Mouse (Mus musculus) forebrain, embryonic 10.5 days (tissue): ENCODE results near the gene Spi1. TPM values are rescaled to one million over a fixed set of nuclear protein-coding genes. Genes with fewer than 3 reads are reported as not detected.
A peak's percentile ranks its signal among the peaks of the same experiment; 100 is the strongest.

Experiments used
- DNase-seq: peaks from one replicate; pipeline ENCODE4 v3.0.0-alpha.2; 2017; ENCODE audit warnings: low spot score; ENCODE audit errors: extremely low spot score
- H3K27ac ChIP-seq: fragments of 300-500 bp; sonication (generic); 2 replicates; pipeline ENCODE4 v1.5.1; 2016; ENCODE audit warnings: mild to moderate bottlenecking
- H3K27me3 ChIP-seq: fragments of 300-500 bp; sonication (generic); 2 replicates; pipeline ENCODE4 v1.6.1; 2016; ENCODE audit warnings: mild to moderate bottlenecking; ENCODE audit not compliant: poor library complexity, severe bottlenecking
- H3K36me3 ChIP-seq: fragments of 300-500 bp; sonication (generic); replicated peaks from 2 replicates; pipeline ENCODE4 v1.6.1; 2016; ENCODE audit warnings: mild to moderate bottlenecking, moderate library complexity
- H3K4me1 ChIP-seq: fragments of 300-500 bp; sonication (generic); 2 replicates; pipeline ENCODE4 v1.6.1; 2016
- H3K4me3 ChIP-seq: fragments of 300-500 bp; sonication (generic); 2 replicates; pipeline ENCODE4 v1.5.1; 2016; ENCODE audit warnings: mild to moderate bottlenecking, moderate library complexity
- H3K9me3 ChIP-seq: fragments of 300-500 bp; sonication (generic); 2 replicates; pipeline ENCODE4 v1.6.1; 2016; ENCODE audit warnings: mild to moderate bottlenecking, moderate library complexity
- WGBS: fragments of 180-500 bp; shearing (Covaris S2); methylation state at CpG from one replicate; pipeline ENCODE4 v1.1.7; 2016; 5-methylcytosine and 5-hydroxymethylcytosine counted together
- polyA plus RNA-seq: library from polyadenylated mRNA; unstranded; fragments of >200 nt; fragmentation: Nextera tagmentation; extraction: Ambion mirVana; gene quantifications from 2 replicates; pipeline ENCODE4 v1.2.1, GENCODE M21; 2016

The Spi1 gene
- polyA plus RNA-seq, 1 experiment from 2014 or later: 2.8 TPM

- peaks cover 84% of the 10 kb centered on the region for H3K36me3 ChIP-seq
- no peaks in the 10 kb centered on the region for H3K27me3 ChIP-seq
- DNase-seq: no peak
- peaks cover 12% of the 10 kb centered on the region for H3K4me1 ChIP-seq
- no peak overlapping the region for H3K4me3 ChIP-seq
- 86% methylated on average over 5 of the region's 5 CpGs for WGBS
- H3K9me3 ChIP-seq: no peaks in the 10 kb centered on the region
- H3K27ac ChIP-seq: no peak overlapping the region
These were observed 23.8 kb upstream of the Spi1 start for GRCm38 (mm10) chr2:91058435-91058834.

- Histone ChIP-seq H3K27ac (no peak overlapping the region), H3K9me3 (no peaks in the 10 kb centered on the region), H3K27me3 (no peaks in the 10 kb centered on the region), H3K4me3 (no peak overlapping the region), H3K36me3 (peaks cover 94% of the 10 kb centered on the region), H3K4me1 (peaks cover 12% of the 10 kb centered on the region)
- 97% methylated on average over 2 of the region's 2 CpGs for WGBS
- no peak for DNase-seq
These were observed 22.8 kb upstream of the Spi1 start for GRCm38 (mm10) chr2:91059376-91059775.

DNA sequence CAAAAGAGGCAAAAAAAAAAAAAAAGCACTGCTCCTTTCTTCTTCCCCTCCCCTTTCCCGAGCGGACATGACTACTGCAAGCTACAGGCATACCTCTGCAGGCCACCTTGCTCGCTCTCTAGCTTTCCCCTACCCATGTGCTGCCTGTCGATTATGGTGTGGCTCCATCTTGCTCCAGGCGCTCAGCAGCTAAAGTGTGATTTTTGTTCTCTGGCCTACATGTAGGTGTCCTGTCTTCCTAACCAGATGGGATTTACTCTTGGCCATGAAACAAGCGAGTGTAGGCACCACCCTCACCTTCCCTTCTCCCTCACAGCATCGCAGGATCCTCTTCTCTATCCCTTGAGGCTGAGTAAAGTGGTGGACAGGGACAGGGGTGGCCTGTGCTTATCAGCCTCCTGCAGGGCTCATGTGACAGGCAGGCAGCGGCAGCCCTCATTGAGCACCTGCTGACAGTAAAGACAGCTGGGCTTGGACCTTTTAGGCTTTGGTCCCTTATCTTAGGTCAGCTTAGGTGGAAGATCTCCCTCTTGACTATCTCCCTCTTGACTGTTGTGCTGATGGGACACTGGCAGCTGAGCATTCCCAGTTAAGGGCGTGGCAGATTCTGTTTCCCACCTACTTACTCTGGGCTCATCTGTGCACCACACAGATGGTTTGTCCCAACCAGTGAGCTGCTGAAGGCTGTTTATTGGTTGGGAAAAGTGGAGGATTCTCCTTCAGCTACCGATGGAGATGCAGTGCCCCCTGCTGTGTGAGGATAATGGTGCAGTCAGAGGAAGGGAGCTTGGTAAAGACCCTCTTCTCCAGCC lies 21.4 kb upstream of the Spi1 start:
- DNase-seq: no peak
- H3K4me3 ChIP-seq: no peak overlapping the region
- peaks cover 98% of the 10 kb centered on the region for H3K36me3 ChIP-seq
- 77% methylated on average over 10 of the region's 10 CpGs for WGBS
- H3K4me1 ChIP-seq: 0 out of 2 replicates have a peak, but pooled peaks cover 3% of the 10 kb centered on the region
- H3K27me3 ChIP-seq: no peaks in the 10 kb centered on the region
- H3K27ac ChIP-seq: no peak overlapping the region
- no peaks in the 10 kb centered on the region for H3K9me3 ChIP-seq

- H3K27me3 ChIP-seq: no peaks in the 10 kb centered on the region
- H3K27ac ChIP-seq: no peak overlapping the region
- H3K4me3 ChIP-seq: no peak overlapping the region
- no peak for DNase-seq
- 89% methylated on average over 6 of the region's 6 CpGs for WGBS
- 0 out of 2 replicates have a peak, but pooled peaks cover 4% of the 10 kb centered on the region for H3K4me1 ChIP-seq
- peaks cover 96% of the 10 kb centered on the region for H3K36me3 ChIP-seq
- H3K9me3 ChIP-seq: no peaks in the 10 kb centered on the region
These were observed 20.2 kb upstream of the Spi1 start for GRCm38 (mm10) chr2:91061849-91062481.

GRCm38 (mm10) chr2:91062779-91063606 lies 19.2 kb upstream of the Spi1 start:
- no peak for DNase-seq
- peaks cover 91% of the 10 kb centered on the region for H3K36me3 ChIP-seq
- no peaks in the 10 kb centered on the region for H3K9me3 ChIP-seq
- 93% methylated on average over 16 of the region's 16 CpGs for WGBS
- no peak overlapping the region for H3K27ac ChIP-seq
- H3K4me3 ChIP-seq: no peak overlapping the region
- no peaks in the 10 kb centered on the region for H3K27me3 ChIP-seq
- H3K4me1 ChIP-seq: 0 out of 2 replicates have a peak, but pooled peaks cover 4% of the 10 kb centered on the region

GRCm38 (mm10) chr2:91064211-91064610 lies 18.0 kb upstream of the Spi1 start:
- peaks cover 17% of the 10 kb centered on the region for H3K4me1 ChIP-seq
- peaks cover 80% of the 10 kb centered on the region for H3K36me3 ChIP-seq
- H3K4me3 ChIP-seq: no peak overlapping the region
- H3K9me3 ChIP-seq: no peaks in the 10 kb centered on the region
- no peak for DNase-seq
- no peaks in the 10 kb centered on the region for H3K27me3 ChIP-seq
- 92% methylated on average over 6 of the region's 6 CpGs for WGBS
- no peak overlapping the region for H3K27ac ChIP-seq

- H3K27me3 ChIP-seq: no peaks in the 10 kb centered on the region
- peak; percentile 38 for DNase-seq
- H3K27ac ChIP-seq: no peak overlapping the region
- H3K4me1 ChIP-seq: peaks cover 25% of the 10 kb centered on the region
- 47% methylated on average over 3 of the region's 3 CpGs for WGBS
- H3K9me3 ChIP-seq: no peaks in the 10 kb centered on the region
- H3K36me3 ChIP-seq: peaks cover 66% of the 10 kb centered on the region
- no peak overlapping the region for H3K4me3 ChIP-seq
These were observed 16.6 kb upstream of the Spi1 start for GRCm38 (mm10) chr2:91065544-91065943.

DNA sequence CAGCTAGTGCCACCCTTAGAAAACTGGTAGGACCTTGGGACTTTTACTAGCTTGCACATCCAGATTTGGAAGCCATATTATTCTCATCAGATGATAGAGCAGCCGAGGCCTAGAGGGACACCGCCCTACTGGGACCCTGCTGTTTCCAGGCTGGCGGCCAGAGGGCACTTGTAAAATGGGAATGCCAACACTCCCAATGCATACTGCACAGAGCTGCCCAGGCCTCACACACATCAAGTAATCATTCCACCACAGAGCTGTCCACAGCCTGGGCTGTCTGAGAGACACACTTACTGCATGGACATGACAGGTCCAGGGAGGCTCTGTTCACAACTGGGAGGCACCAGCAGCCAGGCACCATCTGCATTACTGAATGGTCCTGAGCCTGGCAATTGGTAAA lies 15.7 kb upstream of the Spi1 start:
- 94% methylated on average over 3 of the region's 3 CpGs for WGBS
- H3K4me3 ChIP-seq: no peak overlapping the region
- H3K4me1 ChIP-seq: peaks cover 34% of the 10 kb centered on the region
- no peaks in the 10 kb centered on the region for H3K9me3 ChIP-seq
- H3K27me3 ChIP-seq: no peaks in the 10 kb centered on the region
- H3K36me3 ChIP-seq: peaks cover 57% of the 10 kb centered on the region
- no peak for DNase-seq
- H3K27ac ChIP-seq: no peak overlapping the region

DNA sequence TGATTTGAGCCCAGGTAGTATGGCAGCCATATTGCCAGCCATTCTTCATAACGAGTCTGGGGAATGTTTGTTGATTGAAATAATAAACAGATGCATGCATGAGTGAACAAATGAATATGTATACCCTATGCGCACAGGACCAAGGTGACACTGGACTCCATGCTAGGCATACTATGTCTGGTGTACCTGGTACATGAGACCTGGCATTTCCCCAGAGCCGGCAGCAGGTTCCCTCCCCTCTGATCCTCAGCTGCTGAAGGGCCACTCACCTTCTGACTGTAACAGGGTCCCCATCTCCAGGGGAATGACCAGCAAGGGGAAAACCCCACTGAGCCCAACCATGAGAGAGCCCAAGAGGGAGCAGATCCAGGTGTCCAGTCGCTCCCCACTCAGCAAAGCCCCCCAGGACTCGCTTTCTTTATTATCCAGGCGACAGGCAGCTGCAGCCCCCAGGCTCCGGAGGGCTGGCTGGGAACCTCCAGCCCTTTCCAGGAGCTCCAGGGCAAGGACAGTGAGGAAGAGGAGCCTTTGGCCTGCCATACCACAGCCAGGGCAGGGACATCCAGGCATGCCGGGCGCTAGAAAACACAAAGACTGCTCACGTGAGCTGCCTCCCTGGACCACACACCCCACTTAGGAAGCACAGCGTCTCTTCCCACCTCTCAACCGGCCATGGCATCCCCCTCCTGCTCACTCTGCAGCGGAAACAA lies 13.9 kb upstream of the Spi1 start:
- 59% methylated on average over 13 of the region's 13 CpGs for WGBS
- H3K27me3 ChIP-seq: no peaks in the 10 kb centered on the region
- H3K4me3 ChIP-seq: peak overlapping the region; percentile 69; the same call in 1 of the 2 replicates
- no peaks in the 10 kb centered on the region for H3K9me3 ChIP-seq
- H3K4me1 ChIP-seq: peaks cover 38% of the 10 kb centered on the region
- H3K27ac ChIP-seq: no peak overlapping the region
- H3K36me3 ChIP-seq: peaks cover 39% of the 10 kb centered on the region
- DNase-seq: no peak

DNA sequence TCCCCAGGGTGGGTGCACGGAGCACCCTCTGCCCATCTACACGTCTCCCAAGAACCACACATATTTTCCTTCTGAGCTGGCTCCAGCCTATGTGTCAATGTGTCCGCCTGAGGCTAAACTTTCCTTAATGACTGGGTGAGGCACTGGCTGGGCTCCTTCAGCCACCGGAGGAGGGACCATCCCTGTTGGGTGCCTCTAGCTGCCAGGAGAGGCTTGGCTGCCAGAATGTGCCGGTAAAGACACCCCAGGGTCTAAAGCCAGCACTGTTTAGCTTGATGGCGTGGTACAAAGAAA lies 13.4 kb upstream of the Spi1 start:
- no peak overlapping the region for H3K27ac ChIP-seq
- WGBS: 41% methylated on average over 6 of the region's 6 CpGs
- no peaks in the 10 kb centered on the region for H3K27me3 ChIP-seq
- peak overlapping the region; percentile 69 for H3K4me3 ChIP-seq
- peaks cover 38% of the 10 kb centered on the region for H3K4me1 ChIP-seq
- H3K9me3 ChIP-seq: no peaks in the 10 kb centered on the region
- H3K36me3 ChIP-seq: peaks cover 34% of the 10 kb centered on the region
- DNase-seq: no peak

DNA sequence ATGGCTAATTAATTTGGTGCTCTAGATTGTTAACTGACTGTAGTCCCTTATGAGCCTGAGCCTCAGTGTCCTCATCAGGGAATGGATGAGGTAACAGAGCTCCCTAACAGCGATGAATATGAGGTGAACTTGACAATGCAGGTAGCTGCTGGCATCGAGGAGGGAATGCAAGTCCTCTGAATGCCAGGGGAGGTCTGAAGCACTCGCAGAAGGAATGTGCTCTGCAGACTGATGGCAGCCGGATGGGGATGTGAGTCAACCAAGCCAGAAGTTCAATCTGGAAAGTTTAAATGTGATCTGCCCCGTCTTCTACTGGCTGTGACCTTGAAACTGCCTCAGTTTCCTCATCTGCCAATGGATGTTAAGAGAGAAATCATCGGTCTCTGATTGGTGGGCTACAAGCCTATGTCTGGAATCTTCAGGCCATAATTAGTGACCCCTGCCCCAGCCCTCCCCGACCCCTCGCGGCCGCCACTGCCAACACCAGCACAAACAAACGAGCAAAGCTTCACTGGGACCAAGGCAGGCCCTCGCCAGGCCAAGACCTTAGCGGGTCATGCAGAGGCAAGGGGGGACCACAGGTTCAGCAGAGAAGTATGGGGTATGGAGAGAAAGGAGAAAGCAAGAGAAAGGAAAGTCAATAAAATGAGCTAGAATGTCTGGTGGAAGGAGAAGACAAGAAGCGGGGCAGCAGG lies 12.7 kb upstream of the Spi1 start:
- no peaks in the 10 kb centered on the region for H3K27me3 ChIP-seq
- WGBS: 15% methylated on average over 14 of the region's 14 CpGs
- peak overlapping the region; percentile 69 for H3K4me3 ChIP-seq
- peak overlapping the region; percentile 90 for H3K27ac ChIP-seq
- peaks cover 27% of the 10 kb centered on the region for H3K36me3 ChIP-seq
- H3K9me3 ChIP-seq: no peaks in the 10 kb centered on the region
- DNase-seq: no peak
- peaks cover 38% of the 10 kb centered on the region for H3K4me1 ChIP-seq
